Mouse (Mus musculus): ENCODE data around the gene Mustn1. TPM values are rescaled to one million over a fixed set of nuclear protein-coding genes. Genes with fewer than 3 reads are reported as not detected.

Gene Mustn1
- polyA plus RNA-seq, 1 experiment from 2014 or later = 3.0 TPM

DNA sequence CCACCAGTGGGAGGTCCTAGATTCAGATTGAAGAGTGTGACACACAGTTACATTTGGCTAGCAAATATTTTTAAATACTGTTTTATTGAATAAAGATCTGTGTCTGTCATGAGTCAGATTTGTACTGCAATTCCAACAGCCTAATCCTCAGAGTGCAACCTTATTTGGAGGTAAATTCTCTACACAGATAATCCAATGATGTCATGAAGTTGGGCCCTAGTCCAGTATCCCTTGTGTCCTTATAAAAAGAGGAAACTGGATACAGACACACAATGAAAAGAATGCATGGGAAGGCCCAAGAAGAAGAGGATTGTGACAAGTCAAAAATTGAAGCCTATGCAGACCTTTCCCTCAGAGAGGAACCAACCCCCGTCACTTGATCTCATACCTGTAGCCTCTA, 37.5 kb downstream of the Mustn1 start:
- Histone ChIP-seq H3K4me3 (replicated peaks) (no peak overlapping the region), H3K27me3 (replicated peaks) (no peaks in the 10 kb centered on the region), H3K27ac (replicated peaks) (no peak overlapping the region), H3K4me2 (no peak overlapping the region), H3K36me3 (no peaks in the 10 kb centered on the region), H3K4me1 (no peaks in the 10 kb centered on the region), H3K9ac (replicated peaks) (no peak overlapping the region), H3K9me3 (replicated peaks) (no peaks in the 10 kb centered on the region)
- WGBS = 93% methylated on average over 1 of the region's 1 CpGs
- ATAC-seq (ENCODE audit: low FRiP score) = no peak

DNA sequence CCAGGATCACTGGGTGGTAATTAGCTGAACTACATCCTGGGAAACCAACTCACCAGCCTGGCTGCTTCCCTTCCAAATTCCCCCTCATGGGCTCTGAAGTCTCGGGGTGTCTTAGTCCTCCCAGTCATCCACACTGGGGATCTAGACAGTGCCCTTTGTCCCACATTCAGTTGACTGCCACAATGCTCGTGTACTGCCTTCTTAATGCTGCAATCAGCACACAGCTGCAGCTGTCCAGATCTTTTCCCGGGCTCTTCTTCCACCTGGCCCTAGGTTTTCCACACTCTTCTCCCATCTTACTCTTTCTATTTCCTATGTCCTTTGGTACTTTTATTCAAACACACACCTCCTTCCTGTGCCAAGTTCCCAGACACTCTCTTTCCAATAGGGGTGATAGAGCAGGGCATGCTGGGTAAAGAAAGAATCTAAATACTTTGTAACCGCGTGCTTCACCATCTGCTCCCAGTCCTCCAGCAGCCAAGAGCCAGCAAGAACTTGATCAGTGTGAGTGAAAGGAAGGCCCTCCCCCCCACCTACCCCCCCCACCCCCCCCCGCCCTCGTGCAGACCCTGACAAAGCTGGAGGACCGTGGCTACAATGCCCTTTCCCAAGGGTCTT, 43.2 kb downstream of the Mustn1 start:
- H3K4me1 ChIP-seq = no peaks in the 10 kb centered on the region
- H3K9me3 ChIP-seq (replicated peaks) = no peaks in the 10 kb centered on the region
- no peak overlapping the region for H3K4me3 ChIP-seq (replicated peaks)
- H3K27me3 ChIP-seq (replicated peaks) = no peaks in the 10 kb centered on the region
- no peaks in the 10 kb centered on the region for H3K36me3 ChIP-seq
- ATAC-seq (ENCODE audit: low FRiP score) = no peak
- H3K4me2 ChIP-seq = no peak overlapping the region
- H3K9ac ChIP-seq (replicated peaks) = no peak overlapping the region
- H3K27ac ChIP-seq (replicated peaks) = no peak overlapping the region
- 56% methylated on average over 8 of the region's 8 CpGs for WGBS

DNA sequence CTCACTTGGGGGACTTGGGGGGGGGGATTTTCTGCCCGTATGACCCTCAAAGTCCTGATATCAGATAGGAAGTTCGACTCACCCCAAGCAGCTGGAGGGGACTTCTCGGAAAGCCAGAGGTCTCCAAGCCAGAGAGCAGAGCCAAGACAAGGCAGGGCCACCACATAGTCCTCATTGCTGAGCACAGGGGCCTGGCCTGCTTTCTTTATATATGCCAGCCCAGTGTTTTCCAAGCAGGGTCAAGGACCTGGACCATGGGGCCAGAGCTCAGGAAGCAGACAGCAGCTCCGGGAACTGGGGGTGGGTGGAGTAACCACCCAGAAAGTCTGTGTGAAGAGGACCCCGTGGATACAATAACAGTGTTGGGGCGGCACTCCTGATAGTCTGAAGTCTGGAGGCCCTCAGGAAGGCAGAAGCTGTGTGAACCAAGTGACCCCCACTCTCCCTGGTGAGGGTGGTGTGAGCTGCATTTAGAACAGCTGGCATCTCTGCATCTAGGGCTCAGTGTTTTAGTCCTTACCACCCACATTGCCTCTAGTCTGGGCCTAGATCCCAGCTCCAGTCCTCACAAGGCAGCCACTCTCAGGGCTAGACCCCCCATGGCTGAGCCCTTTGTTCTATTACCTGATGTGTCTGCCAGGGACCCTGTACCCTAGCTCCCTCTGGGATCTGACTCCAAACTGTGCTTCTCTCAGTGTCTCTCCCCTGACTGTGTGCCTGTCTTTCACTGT, 44.5 kb downstream of the Mustn1 start, which contains the start of gene Itih3:
Itih3 (minus strand) TSS at position 386 of the 731 bp plus-strand sequence.
- ATAC-seq (ENCODE audit: low FRiP score) = no peak; the same call in 1 of the 2 replicates
- WGBS = 73% methylated on average over 6 of the region's 6 CpGs
- no peak within 1 kb of the TSS for H3K4me3 ChIP-seq (replicated peaks)

DNA sequence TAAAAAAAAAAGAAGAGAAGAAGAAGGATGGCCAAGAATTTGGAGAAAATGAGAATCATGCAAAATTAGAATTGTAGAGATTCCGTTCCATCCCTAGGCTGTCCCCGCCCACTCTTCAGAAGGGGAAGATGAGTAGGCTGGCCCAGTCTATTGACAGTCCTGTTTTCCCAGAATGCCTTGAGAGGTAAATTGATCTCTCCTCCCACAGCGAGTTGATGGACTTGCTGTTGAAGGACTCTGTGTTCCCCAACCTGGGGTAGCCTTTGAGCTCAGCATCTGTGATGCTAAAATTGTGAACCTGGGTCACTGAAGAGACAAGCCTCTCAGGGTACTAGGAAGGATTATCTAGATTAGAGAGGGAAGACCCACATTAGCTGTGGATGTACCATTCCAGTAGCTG, 46.5 kb downstream of the Mustn1 start:
- no peak overlapping the region for H3K9ac ChIP-seq (replicated peaks)
- 93% methylated on average over 3 of the region's 3 CpGs for WGBS

More for the DNA sequence above, 44.5 kb downstream of the Mustn1 start, which contains the start of gene Itih3:
- H3K27me3 ChIP-seq (replicated peaks) = no peaks in the 10 kb centered on the region
- H3K4me2 ChIP-seq = no peak within 1 kb of the TSS
- H3K9me3 ChIP-seq (replicated peaks) = no peaks in the 10 kb centered on the region
- no peaks in the 10 kb centered on the region for H3K36me3 ChIP-seq
- no peak within 1 kb of the TSS for H3K27ac ChIP-seq (replicated peaks)
- H3K9ac ChIP-seq (replicated peaks) = no peak within 1 kb of the TSS
- H3K4me1 ChIP-seq = no peaks in the 10 kb centered on the region

DNA sequence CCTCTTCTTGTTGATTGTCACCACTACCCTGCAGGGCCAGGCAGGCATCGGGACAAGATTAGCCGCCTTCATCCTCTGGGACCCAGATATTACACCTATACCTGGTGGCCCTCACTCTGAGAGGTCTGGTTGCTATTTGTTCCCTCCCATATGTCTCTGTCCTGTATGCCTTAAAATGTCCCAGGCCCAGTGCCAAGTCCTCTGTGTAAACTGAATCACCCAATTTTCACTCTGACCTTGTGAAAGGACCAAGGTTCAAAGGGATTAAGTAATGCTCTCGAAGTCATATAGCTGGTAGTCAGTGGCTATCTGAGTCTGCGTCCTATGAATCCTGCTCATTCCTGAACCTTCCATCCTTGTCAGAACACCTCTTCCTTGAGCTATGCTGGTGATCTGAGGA, 51.4 kb downstream of the Mustn1 start:
- no peak overlapping the region for H3K27ac ChIP-seq (replicated peaks)
- no peak for ATAC-seq (ENCODE audit: low FRiP score)
- H3K4me2 ChIP-seq = no peak overlapping the region
- H3K27me3 ChIP-seq (replicated peaks) = no peaks in the 10 kb centered on the region
- no peaks in the 10 kb centered on the region for H3K4me1 ChIP-seq
- H3K4me3 ChIP-seq (replicated peaks) = no peak overlapping the region
- no peak overlapping the region for H3K9ac ChIP-seq (replicated peaks)
- WGBS = 91% methylated on average over 4 of the region's 4 CpGs
- no peaks in the 10 kb centered on the region for H3K36me3 ChIP-seq
- no peaks in the 10 kb centered on the region for H3K9me3 ChIP-seq (replicated peaks)

More for the DNA sequence above, 46.5 kb downstream of the Mustn1 start:
- H3K4me3 ChIP-seq (replicated peaks) = no peak overlapping the region
- no peak for ATAC-seq (ENCODE audit: low FRiP score)
- no peaks in the 10 kb centered on the region for H3K36me3 ChIP-seq
- H3K9me3 ChIP-seq (replicated peaks) = no peaks in the 10 kb centered on the region
- H3K27ac ChIP-seq (replicated peaks) = no peak overlapping the region
- no peaks in the 10 kb centered on the region for H3K4me1 ChIP-seq
- no peaks in the 10 kb centered on the region for H3K27me3 ChIP-seq (replicated peaks)
- H3K4me2 ChIP-seq = no peak overlapping the region

Other genes with a start within 250 kb of the Mustn1 start
- 9.0 and 9.6 TPM in 2 replicates for gene Rft1, start 224.8 kb upstream of the Mustn1 start, polyA plus RNA-seq (2015; fragmentation: Nextera tagmentation; extraction: Ambion mirVana)
- 13.7 and 16.0 TPM in 2 replicates for gene Sfmbt1, start 164.4 kb upstream of the Mustn1 start, polyA plus RNA-seq (2015; fragmentation: Nextera tagmentation; extraction: Ambion mirVana)
- gene Tmem110, start 53.6 kb upstream of the Mustn1 start, polyA plus RNA-seq (2015; fragmentation: Nextera tagmentation; extraction: Ambion mirVana) = 23.0 and 25.2 TPM in 2 replicates
- 0.08 and 0.18 TPM in 2 replicates for gene Itih4, start 7.3 kb downstream of the Mustn1 start, polyA plus RNA-seq (2015; fragmentation: Nextera tagmentation; extraction: Ambion mirVana)
- 1.6 and 1.7 TPM in 2 replicates for gene Itih3, start 44.6 kb downstream of the Mustn1 start, polyA plus RNA-seq (2015; fragmentation: Nextera tagmentation; extraction: Ambion mirVana)
- not detected in 2 replicates for gene Itih1, start 64.1 kb downstream of the Mustn1 start, polyA plus RNA-seq (2015; fragmentation: Nextera tagmentation; extraction: Ambion mirVana)
- 15.8 and 16.6 TPM in 2 replicates for gene Nek4, start 72.2 kb downstream of the Mustn1 start, polyA plus RNA-seq (2015; fragmentation: Nextera tagmentation; extraction: Ambion mirVana)
- 54.4 and 55.9 TPM in 2 replicates for gene Glt8d1, start 122.2 kb downstream of the Mustn1 start, polyA plus RNA-seq (2015; fragmentation: Nextera tagmentation; extraction: Ambion mirVana)
- 363 and 381 TPM in 2 replicates for gene Spcs1, start 122.5 kb downstream of the Mustn1 start, polyA plus RNA-seq (2015; fragmentation: Nextera tagmentation; extraction: Ambion mirVana)
- gene Pbrm1, start 139.9 kb downstream of the Mustn1 start, polyA plus RNA-seq (2015; fragmentation: Nextera tagmentation; extraction: Ambion mirVana) = 102 and 106 TPM in 2 replicates
- 53.6 and 72.9 TPM in 2 replicates for gene Gnl3, start 140.0 kb downstream of the Mustn1 start, polyA plus RNA-seq (2015; fragmentation: Nextera tagmentation; extraction: Ambion mirVana)
- 71.6 and 73.4 TPM in 2 replicates for gene Smim4, start 249.8 kb downstream of the Mustn1 start, polyA plus RNA-seq (2015; fragmentation: Nextera tagmentation; extraction: Ambion mirVana)

All from neural tube, embryonic 15.5 days (tissue).